Mouse (Mus musculus) liver, postnatal 0 days (tissue): ENCODE measurements at regions not wholly inside any gene's neighbourhood (a gene's known extent, or its start where the extent isn't known, plus 50 kb on each side); places are given as distances from the start of the nearest gene placed in this dataset.

Experiments
- ATAC-seq: fragments of 200-750 bp; cut with Nextera tagmentation; 2 replicates; pipeline ENCODE4 v1.8.0; 2017; ENCODE audit warnings: mild to moderate bottlenecking, moderate library complexity
- DNase-seq: peaks from one replicate; pipeline ENCODE4 v3.0.0-alpha.2; 2016
- H3K27ac ChIP-seq: fragments of 300-500 bp; sonication (generic); 2 replicates; pipeline ENCODE4 v1.5.1; 2014; ENCODE audit warnings: antibody characterized with exemption, moderate library complexity, mild to moderate bottlenecking, low read depth
- H3K27me3 ChIP-seq: fragments of 300-500 bp; sonication (generic); 2 replicates; pipeline ENCODE4 v1.6.1; 2014; ENCODE audit warnings: low read length, control low read depth, mixed read lengths; ENCODE audit not compliant: insufficient read depth
- H3K36me3 ChIP-seq: fragments of 300-500 bp; sonication (generic); replicated peaks from 2 replicates; pipeline ENCODE4 v1.6.1; 2014; ENCODE audit warnings: mild to moderate bottlenecking, control low read depth, low read length, moderate library complexity, mixed read lengths; ENCODE audit not compliant: insufficient read depth
- H3K4me1 ChIP-seq: fragments of 300-500 bp; sonication (generic); 2 replicates; pipeline ENCODE4 v1.6.1; 2014; ENCODE audit warnings: antibody characterized with exemption, mild to moderate bottlenecking, control low read depth; ENCODE audit not compliant: insufficient read depth
- H3K4me2 ChIP-seq: fragments of 300-500 bp; sonication (generic); 2 replicates; pipeline ENCODE4 v1.6.1; 2014; ENCODE audit warnings: low read depth, mild to moderate bottlenecking, low read length, moderate library complexity, mixed read lengths
- H3K4me3 ChIP-seq: fragments of 300-500 bp; sonication (generic); 2 replicates; pipeline ENCODE4 v1.5.1; 2014; ENCODE audit warnings: low read depth, low read length
- H3K9ac ChIP-seq: fragments of 300-500 bp; sonication (generic); replicated peaks from 2 replicates; pipeline ENCODE4 v1.6.1; 2014; ENCODE audit warnings: mild to moderate bottlenecking, moderate library complexity
- H3K9me3 ChIP-seq: fragments of 300-500 bp; sonication (generic); 2 replicates; pipeline ENCODE4 v1.6.1; 2016; ENCODE audit warnings: mild to moderate bottlenecking, control low read depth, low read length, mixed read lengths
- CTCF ChIP-seq: sonication (generic); IDR thresholded peaks from 2 replicates; pipeline ENCODE4 v1.5.1; 2016; ENCODE audit warnings: antibody characterized with exemption, low read depth
- EP300 ChIP-seq: IDR thresholded peaks from 2 replicates; pipeline ENCODE4 v1.6.1; 2016; ENCODE audit warnings: antibody characterized with exemption, low read depth, mild to moderate bottlenecking
- WGBS: fragments of 180-500 bp; shearing (Covaris S2); extraction: QIAGEN DNeasy Blood & Tissue Kit; methylation state at CpG from one replicate; pipeline ENCODE4 v1.1.7; 2014; ENCODE audit not compliant: insufficient replicate concordance; 5-methylcytosine and 5-hydroxymethylcytosine counted together

- H3K27ac ChIP-seq, result no peak overlapping the region
- H3K9ac ChIP-seq, result no peak overlapping the region
- no peak overlapping the region for H3K4me2 ChIP-seq
- no peaks in the 10 kb centered on the region for H3K4me1 ChIP-seq
- no peak overlapping the region for H3K4me3 ChIP-seq
- 48% methylated on average over 6 of the region's 6 CpGs for WGBS
- H3K9me3 ChIP-seq, result no peaks in the 10 kb centered on the region
- H3K27me3 ChIP-seq, result no peaks in the 10 kb centered on the region
- DNase-seq (no peak), ATAC-seq (no peak)
- TF ChIP-seq EP300 (no peak), CTCF (no peak)
- no peaks in the 10 kb centered on the region for H3K36me3 ChIP-seq
These were observed 163.1 kb upstream of the Nectin1 start for GRCm38 (mm10) chr9:43580653-43581052.

DNA sequence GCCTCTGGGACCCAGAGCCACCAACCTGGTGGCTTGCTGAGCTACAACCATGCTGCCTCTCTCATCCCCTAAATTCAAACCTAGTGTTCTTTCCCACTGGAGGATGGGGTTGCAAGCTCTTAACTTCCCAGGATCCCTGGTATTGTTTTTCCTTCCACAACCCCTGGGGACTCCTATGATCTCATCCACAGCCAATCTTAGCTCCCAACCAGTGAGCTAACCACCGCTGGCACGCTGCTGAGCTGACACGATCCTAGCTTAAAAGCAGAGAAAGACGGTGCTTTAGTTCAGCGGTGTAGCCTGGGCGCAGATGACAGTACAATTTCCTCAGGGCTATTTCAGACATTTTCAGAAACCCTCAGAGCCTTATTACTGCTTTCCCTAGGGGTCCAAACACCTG is 158.2 kb upstream of the Nectin1 start:
- no peak for DNase-seq
- TF ChIP-seq EP300, result no peak
- no peak for TF ChIP-seq CTCF
- H3K27ac ChIP-seq, result no peak overlapping the region
- H3K9me3 ChIP-seq, result no peaks in the 10 kb centered on the region
- ATAC-seq, result no peak
- H3K4me3 ChIP-seq, result no peak overlapping the region
- H3K27me3 ChIP-seq, result no peaks in the 10 kb centered on the region
- H3K4me1 ChIP-seq, result no peaks in the 10 kb centered on the region
- H3K36me3 ChIP-seq, result no peaks in the 10 kb centered on the region
- no peak overlapping the region for H3K4me2 ChIP-seq
- WGBS, result 69% methylated on average over 6 of the region's 6 CpGs
- no peak overlapping the region for H3K9ac ChIP-seq

GRCm38 (mm10) chr9:43593236-43593635 is 150.5 kb upstream of the Nectin1 start:
- Histone ChIP-seq H3K4me1 (no peaks in the 10 kb centered on the region), H3K36me3 (no peaks in the 10 kb centered on the region), H3K27me3 (no peaks in the 10 kb centered on the region), H3K27ac (no peak overlapping the region), H3K9ac (no peak overlapping the region), H3K4me2 (no peak overlapping the region), H3K9me3 (no peaks in the 10 kb centered on the region), H3K4me3 (no peak overlapping the region)
- no peak for ATAC-seq
- WGBS, result 61% methylated on average over 6 of the region's 6 CpGs
- TF ChIP-seq CTCF, result no peak
- no peak for TF ChIP-seq EP300
- no peak for DNase-seq

DNA sequence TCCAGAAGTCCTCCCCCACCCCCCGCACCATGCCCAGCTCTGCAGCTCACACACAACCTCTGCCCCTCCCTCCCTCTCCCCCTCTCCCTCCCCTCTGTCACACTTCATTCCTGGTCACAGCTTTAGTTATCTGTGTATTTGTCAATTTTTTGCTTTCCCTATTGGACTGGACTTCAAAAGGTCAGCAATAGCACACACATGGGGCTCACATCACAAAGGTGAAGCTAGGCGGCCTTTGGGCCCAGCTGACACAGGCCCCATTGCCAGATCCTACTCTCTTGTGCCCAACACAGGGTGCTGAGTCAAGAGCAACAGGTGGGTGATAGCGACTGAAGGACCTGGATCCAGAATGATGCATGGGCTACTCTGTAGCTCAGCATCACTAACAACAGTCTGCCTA is 149.0 kb upstream of the Nectin1 start:
- ATAC-seq (peak; percentile 83), DNase-seq (no peak)
- H3K9me3 ChIP-seq, result no peaks in the 10 kb centered on the region
- no peak overlapping the region for H3K9ac ChIP-seq
- WGBS, result 60% methylated on average over 3 of the region's 3 CpGs
- H3K27me3 ChIP-seq, result no peaks in the 10 kb centered on the region
- no peak for TF ChIP-seq CTCF
- no peak for TF ChIP-seq EP300
- H3K4me1 ChIP-seq, result no peaks in the 10 kb centered on the region
- H3K27ac ChIP-seq, result 0 out of 2 replicates have a peak overlapping the region, but pooled peaks have one; percentile 7
- no peak overlapping the region for H3K4me2 ChIP-seq
- H3K4me3 ChIP-seq, result no peak overlapping the region
- H3K36me3 ChIP-seq, result no peaks in the 10 kb centered on the region

DNA sequence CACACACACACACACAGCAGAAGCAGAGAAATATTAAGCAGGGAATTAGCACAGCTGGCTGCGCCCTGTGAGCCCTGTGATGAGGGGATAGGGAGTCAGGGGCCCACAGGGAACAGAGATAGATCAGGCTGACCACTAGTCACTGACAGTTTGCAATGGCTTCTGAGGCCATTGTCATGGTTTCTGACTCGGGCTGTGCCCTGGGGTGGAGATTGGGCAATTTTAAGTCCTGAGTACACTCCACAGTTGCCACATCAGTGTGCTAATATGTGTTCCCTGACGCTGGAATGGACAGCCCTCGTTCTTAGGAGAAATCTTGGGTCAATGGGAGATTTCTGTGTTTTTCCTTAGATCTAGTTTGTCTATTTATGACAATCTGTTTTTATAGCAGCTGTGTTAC is 148.3 kb upstream of the Nectin1 start:
- no peaks in the 10 kb centered on the region for H3K36me3 ChIP-seq
- no peak overlapping the region for H3K4me2 ChIP-seq
- H3K4me1 ChIP-seq, result no peaks in the 10 kb centered on the region
- no peak overlapping the region for H3K4me3 ChIP-seq
- peak; percentile 90 for ATAC-seq
- no peaks in the 10 kb centered on the region for H3K9me3 ChIP-seq
- 38% methylated on average over 4 of the region's 4 CpGs for WGBS
- TF ChIP-seq CTCF (no peak), EP300 (no peak)
- H3K27ac ChIP-seq, result 0 out of 2 replicates have a peak overlapping the region, but pooled peaks have one; percentile 7
- no peaks in the 10 kb centered on the region for H3K27me3 ChIP-seq
- H3K9ac ChIP-seq, result no peak overlapping the region
- peak; percentile 27 for DNase-seq

DNA sequence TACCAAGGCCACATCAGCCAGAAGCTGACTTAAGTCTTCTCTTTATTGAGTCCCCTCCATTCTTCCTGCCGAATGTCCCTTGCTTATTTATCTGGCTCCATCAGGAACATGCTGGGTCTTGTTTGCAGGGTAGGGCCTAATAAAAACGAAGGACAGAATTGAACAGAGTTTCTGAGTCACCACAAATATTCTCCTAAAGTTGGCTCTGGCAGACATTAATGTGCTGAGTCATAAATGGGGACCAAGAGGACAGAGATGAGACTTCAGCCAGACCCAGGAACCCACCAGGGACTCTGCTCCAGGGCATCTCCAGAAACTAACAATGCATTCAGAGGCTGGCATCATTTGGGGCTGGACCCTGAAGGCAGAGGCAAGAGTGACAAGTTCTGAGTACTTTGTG is 143.4 kb upstream of the Nectin1 start:
- Histone ChIP-seq H3K4me2 (no peak overlapping the region), H3K9me3 (no peaks in the 10 kb centered on the region), H3K4me1 (peaks cover 16% of the 10 kb centered on the region), H3K9ac (no peak overlapping the region), H3K27ac (no peak overlapping the region), H3K27me3 (no peaks in the 10 kb centered on the region), H3K4me3 (no peak overlapping the region), H3K36me3 (no peaks in the 10 kb centered on the region)
- no peak for TF ChIP-seq CTCF
- TF ChIP-seq EP300, result no peak
- DNase-seq (no peak), ATAC-seq (no peak)
- WGBS, result 42% methylated on average over 2 of the region's 2 CpGs

- Histone ChIP-seq H3K27ac (no peak overlapping the region), H3K27me3 (no peaks in the 10 kb centered on the region), H3K9ac (no peak overlapping the region), H3K9me3 (no peaks in the 10 kb centered on the region), H3K36me3 (no peaks in the 10 kb centered on the region), H3K4me3 (no peak overlapping the region), H3K4me1 (no peaks in the 10 kb centered on the region), H3K4me2 (no peak overlapping the region)
- 30% methylated on average over 12 of the region's 12 CpGs for WGBS
- ATAC-seq (no peak), DNase-seq (no peak)
- TF ChIP-seq CTCF (no peak), EP300 (no peak)
These were observed 126.2 kb upstream of the Nectin1 start for GRCm38 (mm10) chr9:43617632-43618031.
